Mouse (Mus musculus) T-helper 2 cell (primary cell): ENCODE measurements at regions not wholly inside any gene's neighbourhood (a gene's known extent, or its start where the extent isn't known, plus 50 kb on each side); places are given as distances from the start of the nearest gene placed in this dataset.

Experiments used
- in situ Hi-C: fragments of 300-600 bp; cut with MboI, MseI; formaldehyde crosslinking; loops from one replicate; pipeline ENCODE4 v1.15.1; 2025; ENCODE audit warnings: high pct_unique_total_duplicates

DNA sequence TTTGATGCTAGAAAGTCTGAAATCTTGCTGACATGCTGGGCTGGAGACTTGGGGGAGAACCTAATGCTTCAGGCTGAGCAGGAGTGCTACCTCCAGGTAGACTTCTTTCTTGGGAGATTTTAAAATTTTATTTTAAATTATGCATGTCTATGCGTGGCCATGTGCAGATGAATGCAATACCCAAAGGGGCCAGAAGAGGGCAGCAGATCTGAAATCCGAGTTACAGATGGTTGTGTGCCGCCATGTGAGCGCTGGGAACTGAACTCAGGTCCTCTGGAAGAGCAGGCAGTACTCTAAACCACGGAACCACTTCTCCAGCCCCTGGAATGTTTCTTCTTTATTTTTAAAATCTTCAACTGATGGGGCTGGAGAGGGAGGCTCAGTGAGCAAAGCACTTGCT is 135.8 kb downstream of the Slc4a3 start:
- in situ Hi-C loops = no loop called here

DNA sequence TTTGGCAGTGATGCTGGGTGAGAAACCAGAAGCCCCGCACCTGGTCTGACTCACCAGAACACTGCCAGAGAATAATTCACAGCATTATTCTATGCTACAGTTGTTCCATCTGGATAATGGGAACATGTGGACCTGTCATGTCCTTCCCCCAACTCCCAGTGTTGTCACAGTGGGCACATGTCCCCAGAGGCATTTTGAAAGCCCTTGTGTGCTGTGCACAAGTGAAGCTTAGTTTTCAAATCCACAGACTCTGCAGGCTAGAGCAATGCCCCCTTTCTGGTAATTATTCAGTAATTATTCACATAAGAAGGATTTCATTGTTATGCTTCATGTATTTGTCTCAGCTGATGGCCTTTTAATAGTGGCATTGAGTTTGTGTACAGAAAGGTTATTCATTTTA is 146.7 kb downstream of the Slc4a3 start:
- in situ Hi-C loops = no loop called here

DNA sequence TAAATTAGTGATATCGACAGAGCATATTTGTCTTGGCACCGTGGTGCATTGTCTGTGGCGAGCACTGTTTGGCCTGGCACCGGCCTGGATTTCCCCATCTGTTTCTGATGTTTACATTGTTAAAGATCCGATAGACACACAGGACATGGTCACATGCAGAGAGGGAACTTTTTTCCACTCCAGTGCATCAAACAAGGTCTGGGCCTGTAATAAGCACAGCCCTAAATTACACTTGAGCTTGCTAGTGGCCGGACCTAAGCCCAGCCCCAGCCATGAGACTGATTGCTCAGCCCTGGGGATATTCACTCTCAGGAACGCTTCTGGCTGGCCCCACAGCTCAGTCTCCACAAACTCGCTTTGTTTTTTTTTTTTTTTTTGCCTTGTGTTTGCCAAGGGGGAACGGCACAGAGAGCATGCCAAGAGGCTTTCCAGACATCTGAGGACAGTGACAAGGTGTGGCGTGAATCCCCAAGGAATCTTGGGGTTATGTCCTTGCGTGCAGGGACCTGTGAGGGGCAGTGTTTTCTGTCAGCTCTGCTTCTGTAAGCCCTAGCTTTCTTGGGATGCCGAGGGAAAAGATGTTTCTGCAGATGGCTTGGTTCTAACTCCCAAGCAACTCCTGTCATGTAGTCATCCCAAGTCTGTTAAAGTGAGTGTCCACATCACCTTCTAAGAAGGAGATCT is 147.3 kb downstream of the Slc4a3 start:
- in situ Hi-C loops = no loop called here

DNA sequence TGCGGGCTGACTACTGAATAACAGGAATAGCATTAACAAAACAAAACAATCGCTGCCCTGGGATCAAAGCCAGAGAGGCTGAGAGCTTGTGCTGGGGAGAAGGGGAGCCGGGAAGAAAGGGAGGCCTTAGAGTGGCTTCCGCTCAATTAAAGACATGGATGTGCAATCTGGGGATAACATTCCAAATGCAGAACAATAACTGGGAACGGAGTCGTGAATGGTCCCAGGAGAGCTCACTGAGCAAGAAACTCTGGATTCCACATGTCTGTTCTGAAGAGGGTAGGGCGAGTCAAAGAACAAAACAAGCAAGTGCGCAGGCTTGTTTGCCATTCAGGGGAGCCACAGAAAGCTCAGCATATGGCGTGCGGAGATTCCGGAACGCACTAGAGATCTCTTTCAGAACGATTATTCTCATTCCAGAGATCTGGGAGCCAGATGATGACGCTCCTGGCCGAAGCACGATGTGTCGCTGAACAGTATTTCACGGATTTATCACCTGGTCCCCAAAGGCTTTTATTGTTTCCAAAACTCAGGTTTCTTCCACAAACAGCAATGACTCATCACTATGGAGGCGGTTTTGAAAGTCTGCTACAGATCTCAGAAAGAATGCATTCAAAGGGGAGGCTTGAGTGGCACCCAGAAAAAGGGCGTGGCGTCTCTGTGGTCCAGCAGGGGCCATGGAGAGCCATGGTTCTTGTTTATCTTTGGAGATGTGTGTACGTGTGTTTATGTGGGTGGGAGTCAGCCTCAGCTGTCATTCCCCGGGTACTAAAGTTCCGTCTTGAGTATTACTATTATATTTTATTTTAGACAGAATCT is 159.0 kb downstream of the Slc4a3 start:
- in situ Hi-C loops = no loop called here

DNA sequence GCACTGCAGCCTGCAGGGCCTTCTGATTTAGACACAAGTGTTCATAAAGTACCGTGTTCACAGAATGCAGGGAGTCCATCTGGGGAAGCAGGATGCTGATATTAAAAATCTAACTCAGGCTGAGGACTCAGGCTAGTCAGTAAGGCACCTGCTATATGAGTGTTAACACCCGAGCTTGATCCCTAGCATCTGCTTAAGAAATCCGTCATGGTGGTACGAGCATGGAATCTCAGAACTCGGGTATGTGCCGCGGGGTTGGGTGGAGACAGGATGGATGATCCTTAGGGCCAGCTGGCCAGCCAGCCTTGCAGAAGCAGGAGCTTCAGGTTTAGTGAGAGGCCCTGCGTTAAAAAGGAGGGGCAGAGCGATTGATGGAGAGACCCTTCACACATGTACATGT is 160.1 kb downstream of the Slc4a3 start:
- in situ Hi-C loops = no loop called here

DNA sequence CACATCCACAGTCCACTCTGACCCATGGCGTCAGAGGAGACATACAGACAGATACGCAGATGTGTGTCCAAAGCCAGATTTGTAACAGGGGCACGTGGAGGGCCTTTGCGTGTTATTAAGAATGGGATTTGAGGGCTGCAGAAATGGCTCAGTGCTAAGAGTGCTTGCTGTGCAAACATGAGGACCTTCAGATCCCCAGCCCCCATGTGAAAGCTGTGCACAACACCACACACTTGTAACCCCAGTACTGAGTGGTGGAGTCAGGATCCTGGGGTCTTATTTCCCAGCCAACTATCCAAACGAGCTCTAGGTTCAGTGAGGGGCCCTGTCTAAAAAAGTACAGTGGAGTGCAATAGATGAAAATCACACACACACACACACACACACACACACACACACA is 177.4 kb downstream of the Slc4a3 start:
- in situ Hi-C loops = no loop called here

DNA sequence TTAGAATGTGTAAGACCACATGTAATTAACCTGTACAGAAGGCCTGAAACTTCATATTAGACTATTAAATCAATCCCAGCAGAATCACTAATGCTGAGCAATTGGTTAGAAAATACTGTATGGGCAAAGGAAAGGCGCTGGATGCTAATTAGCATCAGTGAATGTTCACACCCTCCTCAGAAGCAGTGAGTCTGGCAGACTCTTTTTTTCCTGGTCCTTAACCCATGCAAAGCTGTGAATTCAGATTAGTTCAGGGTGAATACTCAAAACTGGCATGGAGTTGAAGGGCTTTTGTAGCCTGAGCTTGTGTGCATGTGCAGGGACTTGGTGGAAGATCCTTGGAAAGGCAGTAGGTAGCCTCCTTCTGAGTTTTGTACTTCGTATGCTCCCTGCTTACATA is 179.3 kb downstream of the Slc4a3 start:
- in situ Hi-C loops = no loop called here

DNA sequence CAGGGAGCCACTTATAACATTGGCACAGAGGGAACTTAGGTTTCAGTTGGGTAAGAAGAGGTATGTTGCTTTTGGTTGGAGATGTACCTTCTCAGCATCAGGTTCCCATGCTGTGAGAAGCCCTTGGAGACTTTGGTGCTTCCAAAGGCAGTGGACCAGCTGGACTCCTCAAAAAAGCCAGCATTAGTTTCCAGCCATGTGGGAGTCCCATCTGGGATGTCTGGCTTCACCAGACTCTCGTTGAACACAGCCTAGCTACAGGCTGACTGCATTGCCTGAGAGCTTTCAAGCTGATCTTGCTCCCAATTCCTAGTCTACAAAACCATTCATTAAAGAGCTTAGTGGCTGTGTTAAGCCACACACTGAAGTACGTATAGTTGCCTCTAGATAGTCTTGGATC is 182.8 kb downstream of the Slc4a3 start:
- in situ Hi-C loops = no loop called here

DNA sequence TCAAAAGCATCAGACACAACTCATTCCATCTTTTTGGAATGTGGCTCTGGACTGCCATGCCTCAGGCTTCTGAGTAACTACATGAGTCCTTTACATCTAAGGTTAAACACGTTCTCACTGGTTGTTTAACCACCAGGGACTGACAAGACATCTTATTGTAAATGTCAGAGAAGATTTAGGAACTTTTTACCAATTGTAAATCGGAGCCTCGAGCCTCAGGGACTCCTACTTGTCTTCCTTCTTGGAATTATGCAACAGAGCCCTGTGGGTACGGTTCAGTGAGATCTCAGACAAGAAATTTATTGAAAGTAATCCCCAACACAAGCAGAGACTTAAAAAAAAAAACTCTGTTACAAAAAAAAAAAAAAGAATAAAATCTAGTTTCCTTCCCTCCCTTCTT is 187.7 kb downstream of the Slc4a3 start:
- in situ Hi-C loops = no loop called here

DNA sequence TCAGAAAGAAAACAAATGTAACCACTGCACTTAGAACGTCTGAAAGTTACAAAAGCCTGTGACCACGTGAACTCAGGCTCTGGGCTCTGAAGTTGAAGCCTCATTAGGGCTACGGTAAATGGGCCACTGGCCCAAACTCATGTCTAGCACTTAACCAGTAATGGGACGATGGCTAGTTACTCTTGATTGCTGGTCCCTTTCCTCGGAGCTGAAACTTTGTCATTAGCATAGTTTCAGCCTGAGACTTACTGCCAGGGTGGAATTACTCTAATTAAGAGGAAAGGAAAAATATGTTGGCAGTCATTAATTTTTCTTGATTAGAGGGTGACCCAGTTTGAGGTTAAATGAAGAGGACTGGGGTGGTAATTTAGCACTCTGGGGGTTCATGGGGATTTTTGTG is 192.6 kb downstream of the Slc4a3 start:
- in situ Hi-C loops = loop anchor here (5.0 kb wide), 1 partner anchor 71 kb away; no protein-coding TSS in a partner anchor

DNA sequence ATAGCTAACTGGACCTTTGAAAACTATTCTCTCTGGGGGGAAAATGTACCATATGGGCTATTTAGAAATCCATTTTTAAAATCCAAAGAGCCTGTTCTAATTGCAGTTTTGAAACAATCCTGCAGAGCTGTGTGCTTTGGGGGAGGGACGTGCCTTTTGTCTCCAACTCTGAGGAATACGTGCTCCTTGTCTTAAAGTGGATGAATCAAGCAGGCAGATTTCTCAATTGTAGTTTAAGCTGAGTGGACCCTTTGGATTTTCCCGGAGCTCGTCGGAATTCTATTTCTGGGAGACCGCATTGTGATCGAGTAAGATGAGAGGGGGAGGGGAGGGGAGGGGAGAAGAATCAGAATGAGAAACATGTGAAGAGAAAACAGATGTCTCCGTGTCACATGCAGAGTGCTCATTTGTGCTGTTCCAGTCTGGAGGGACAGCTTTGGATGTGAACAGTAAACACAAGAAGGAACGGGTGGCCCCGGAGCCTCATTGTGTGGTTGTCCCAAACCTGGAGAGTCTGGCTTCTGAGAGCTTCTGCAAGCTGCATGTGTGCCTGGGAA is 203.7 kb downstream of the Slc4a3 start:
- in situ Hi-C loops = no loop called here

DNA sequence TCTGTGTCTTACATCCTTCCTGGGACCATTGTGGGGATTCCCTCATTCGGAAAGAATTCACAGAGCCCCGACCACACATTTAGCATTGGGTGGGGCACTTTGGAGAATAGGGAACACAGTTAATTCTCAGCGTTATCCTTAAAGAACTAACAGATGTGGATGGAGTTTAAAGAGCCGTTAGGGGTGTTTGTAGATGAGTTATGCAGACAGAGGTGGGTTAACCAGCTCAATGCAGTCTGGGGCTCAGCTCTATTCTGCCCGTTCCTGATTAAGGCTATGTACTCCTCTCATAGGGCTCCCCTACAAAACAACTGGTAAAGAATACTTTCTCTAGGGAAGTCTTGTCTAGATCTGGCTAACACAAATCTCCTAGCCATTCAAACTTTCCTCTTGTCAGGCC is 226.1 kb downstream of the Slc4a3 start:
- in situ Hi-C loops = no loop called here

DNA sequence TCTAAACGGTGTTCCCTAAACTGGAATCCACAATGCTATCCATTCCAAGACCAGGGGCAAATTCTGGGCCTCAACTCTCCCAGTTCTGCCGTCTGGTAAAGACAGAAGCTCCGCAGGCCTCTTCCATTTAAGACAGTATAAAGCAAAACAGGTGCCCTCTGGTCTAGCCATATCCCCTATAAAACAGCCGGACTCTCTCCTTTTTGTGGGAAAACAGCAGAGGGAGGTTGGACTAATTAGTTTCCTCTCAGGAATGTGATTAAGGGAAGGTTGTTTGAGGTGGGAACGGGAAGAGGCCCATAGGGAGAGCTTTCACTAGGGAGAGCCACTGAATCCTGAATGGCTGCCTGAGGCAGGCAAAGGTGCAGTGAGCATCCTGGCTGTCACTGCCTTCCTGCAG is 226.9 kb downstream of the Slc4a3 start:
- in situ Hi-C loops = no loop called here

DNA sequence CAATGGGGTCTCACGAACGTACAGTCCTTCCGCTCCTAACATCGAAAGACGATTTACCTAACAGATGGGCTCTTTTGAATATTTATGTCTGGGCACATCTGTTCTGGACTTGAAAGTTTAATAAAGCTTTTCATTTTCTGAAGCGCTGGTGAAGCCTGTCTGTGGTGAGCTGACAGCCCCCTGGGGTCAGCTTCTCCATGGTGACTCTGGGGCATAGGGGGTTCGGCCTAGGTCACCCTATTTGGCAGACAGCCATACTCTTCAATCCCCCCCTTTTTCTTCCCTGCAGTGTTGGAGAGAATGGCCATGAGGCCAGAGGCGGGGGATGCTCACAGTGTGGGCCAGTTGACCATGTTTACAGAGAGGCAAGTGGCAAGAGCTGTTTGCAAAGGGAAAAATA is 232.8 kb downstream of the Slc4a3 start:
- in situ Hi-C loops = no loop called here

DNA sequence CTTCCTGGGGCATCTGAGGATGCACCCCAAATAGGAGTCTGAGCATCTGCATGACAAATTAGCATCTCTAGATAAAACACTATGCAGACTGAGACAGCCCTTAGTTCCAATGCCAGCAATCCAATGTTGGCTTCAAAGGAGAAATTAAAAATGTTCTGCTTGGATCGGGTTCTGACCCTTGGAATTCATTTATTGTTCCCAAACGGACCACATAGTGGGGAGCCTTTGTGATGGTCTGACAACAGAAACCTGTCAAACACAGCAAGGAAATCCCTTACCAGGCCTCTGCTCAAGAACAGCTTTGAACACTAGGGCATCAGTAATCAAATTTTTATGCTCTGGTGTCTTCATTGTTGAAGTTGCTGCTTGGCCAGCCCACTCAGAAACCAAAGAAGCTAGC is 237.1 kb downstream of the Slc4a3 start:
- in situ Hi-C loops = no loop called here

DNA sequence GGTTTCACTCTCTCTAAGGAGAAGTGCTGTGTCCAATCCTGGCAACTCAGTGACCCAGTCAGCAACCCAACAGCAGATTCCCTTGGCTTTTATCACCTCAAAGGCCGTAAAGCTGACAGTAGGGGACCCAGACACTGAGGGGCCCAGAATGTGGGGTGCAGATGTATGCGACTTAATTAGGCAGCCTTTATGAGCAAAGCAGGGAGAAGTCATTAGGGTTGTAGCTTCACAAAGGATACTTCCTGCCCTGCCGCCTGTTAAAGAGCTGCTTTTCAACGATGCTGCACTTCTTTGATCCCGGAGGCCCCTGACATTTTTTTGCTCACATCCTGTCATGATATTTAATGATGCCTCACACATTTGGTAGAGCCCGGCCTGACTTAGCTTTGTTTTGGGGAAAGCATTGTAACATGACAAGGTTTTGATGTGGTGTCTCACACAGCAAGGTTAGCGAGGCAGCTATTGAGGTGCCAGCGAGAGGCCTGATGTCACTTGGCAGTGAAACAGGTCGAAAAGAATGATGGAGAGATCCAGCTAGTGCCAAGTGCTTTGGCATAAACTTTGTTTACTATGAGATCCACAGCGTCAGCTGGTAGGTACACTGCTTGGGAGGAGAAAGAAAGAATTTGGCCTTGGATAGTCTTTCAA is 240.2 kb downstream of the Slc4a3 start:
- in situ Hi-C loops = no loop called here

DNA sequence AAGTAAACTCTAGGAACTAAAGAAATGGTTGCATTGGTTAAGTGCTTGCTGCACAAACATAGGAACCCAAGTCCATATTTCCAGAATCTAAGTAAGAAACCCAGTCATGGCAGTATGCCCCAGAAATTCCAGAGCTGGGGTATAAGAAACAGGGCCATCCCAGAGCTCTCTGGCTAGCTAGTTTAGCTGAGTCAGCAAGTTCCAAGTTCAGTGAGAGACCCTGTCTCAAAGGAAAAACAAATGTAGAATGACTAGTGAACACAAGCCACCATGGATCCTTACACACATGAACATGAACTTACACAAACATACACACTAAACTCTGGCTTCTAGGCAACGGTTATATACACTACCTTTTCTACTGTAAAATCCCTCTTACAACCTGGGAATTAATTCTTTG is 245.4 kb downstream of the Slc4a3 start:
- in situ Hi-C loops = no loop called here

DNA sequence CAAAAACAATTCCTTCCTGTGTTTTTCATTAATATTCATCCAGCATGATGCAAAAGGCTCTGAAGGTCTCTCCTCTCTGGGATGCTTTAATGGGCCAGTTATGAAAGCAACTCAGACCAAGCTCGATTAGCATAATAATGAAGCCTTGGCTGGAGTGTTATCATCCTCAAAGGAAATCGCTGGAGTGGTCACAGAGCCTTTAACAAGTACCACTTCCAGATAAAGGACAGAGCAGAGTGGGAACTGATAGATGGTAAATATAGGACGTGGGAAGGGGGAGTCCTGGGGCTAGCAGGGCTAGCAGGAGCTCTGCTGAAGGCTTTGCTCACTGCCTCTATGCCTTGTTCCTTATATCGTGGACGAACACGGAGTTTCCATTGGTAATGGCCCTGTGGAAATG is 251.7 kb downstream of the Slc4a3 start:
- in situ Hi-C loops = no loop called here

DNA sequence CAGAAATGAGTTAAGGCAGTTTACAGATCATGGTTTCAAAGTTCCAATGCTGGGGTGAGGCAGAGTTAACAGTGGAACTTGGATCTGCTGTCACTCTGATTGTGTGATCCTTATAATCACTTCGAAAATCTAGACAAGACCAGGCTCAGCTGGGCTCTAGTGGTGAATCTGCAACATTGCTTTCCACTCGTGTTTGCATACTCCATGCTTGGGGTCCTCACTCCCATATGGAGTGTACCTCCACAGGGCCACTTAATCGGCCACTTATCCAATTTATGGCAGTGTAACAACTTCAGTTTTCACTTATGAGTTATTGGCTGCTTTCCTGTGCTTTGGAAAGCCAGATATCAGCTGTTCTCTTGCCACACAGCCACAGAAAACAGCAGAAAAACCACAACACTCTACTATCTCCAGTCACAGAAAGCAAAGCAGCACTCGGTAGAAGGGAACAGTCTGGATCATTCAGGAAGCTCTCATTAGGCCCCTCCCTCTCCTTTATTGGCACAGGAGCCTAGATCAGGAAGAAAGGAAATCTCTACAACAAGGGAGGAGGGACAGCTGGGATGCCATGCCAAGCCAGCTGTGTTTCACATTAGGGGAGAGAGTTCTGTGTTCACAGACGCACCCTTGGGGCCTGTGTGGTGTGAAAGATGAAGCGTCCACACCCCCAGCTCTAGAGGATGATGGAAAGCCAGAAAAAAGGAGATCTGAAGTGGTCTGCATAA is 252.5 kb downstream of the Slc4a3 start:
- in situ Hi-C loops = no loop called here

DNA sequence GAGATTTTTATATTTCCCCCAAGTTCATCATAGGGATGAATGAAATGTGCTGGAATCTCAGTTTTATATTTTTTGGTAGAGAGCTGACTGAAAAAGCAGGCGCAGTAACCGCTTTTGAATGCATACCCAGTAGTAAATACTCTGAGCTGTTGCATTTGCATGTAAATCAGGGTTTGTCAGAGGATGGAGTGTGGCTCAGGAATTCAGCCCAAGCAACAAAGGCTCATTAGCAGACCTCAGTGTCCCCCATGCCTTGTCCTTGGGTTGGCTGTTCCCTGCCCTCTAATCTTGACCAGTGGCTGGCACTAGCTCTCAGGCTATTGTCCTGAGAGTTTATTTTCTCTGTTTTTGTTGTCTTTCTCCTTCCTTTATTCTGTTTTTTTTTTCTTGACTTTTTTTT is 258.4 kb downstream of the Slc4a3 start:
- in situ Hi-C loops = no loop called here

DNA sequence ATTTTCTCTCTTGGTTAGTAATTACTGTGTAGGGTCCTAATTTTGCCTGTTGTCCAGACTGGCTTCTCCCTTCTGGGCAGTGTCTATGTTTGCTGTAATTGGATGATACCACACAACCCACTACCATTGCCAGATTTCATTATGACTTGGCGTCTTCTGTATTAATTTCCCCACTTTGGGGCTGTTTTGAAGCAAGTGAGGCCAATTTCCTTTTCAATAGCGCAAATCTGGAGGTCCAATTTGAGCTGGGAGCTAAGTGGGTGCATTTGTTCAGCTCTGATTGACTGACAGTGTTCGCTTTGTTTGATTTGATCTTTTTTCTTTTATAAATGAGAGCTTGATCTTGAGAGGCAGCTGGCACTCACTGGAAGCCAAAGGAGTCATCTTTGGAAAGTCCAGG is 266.4 kb downstream of the Slc4a3 start:
- in situ Hi-C loops = no loop called here

DNA sequence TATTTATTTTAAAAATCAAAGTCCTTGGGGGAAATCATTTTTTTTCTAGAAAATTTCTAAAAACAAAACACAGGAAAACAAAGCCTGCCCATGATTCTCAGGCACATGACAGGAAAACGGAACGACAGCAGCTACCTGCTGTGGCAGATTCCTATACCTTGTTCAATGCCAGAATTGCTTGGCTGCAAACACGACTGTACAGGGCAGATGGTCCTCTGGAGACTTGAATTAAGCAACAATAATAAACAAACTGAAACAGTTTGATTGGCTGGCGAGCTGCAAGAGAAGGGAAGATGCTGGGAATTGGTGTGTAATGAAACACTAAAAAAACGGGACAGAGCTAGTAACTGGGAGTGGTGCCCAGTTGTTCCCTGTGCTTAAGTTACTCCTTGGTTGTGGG is 280.1 kb downstream of the Slc4a3 start:
- in situ Hi-C loops = no loop called here
